Mouse (Mus musculus): ENCODE measurements around the gene Cwc27.

DNA sequence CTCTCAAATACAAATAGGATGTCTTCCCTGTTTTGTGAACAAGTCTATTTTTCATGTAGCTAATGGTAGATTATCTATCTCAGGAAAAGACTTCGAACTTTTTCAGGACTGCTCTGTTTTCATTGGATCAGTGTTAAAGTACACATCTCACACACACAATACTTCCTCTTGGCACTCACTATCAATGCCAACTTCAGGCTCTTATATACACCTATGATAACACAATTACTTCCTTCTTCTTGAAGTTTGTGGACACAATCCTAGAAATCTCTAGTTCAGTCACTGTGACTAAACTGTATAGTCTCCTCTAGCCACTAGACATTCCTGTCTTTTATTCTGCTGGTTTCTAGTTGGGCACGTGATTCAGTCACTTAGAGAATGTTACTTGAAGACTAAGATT, 89.3 kb downstream of the Cwc27 start:
- TF ChIP-seq CTCF (IDR thresholded peaks at IDR 0.05; ENCODE audit: insufficient read depth, low read depth, low read length), result no peak
- TF ChIP-seq POLR2A (IDR thresholded peaks at IDR 0.05; ENCODE audit: insufficient read depth, low read depth, low read length), result no peak
